Mouse (Mus musculus) right cerebral cortex, postnatal 10 days (tissue): Measurements from ENCODE around the gene Tmem266.

Source experiments
- DNase-seq, 2 experiments: peaks; one replicate each; pipeline ENCODE4 v3.0.0; 2021; ENCODE audit warnings: low spot score in 2 of 2

Gene Tmem266

GRCm38 (mm10) chr9:55450035-55450434 is 123.3 kb downstream of the Tmem266 start:
- DNase-seq: no peak

GRCm38 (mm10) chr9:55451426-55451825 is 124.7 kb downstream of the Tmem266 start:
- no peak for DNase-seq

GRCm38 (mm10) chr9:55452906-55453305 is 126.2 kb downstream of the Tmem266 start:
- no peak for DNase-seq

- DNase-seq: no peak
Measured at GRCm38 (mm10) chr9:55453366-55453765, 126.7 kb downstream of the Tmem266 start.

- DNase-seq: no peak
Measured at GRCm38 (mm10) chr9:55468397-55468796, 141.7 kb downstream of the Tmem266 start.

GRCm38 (mm10) chr9:55476084-55476483 is 149.4 kb downstream of the Tmem266 start:
- DNase-seq: no peak

- DNase-seq: no peak
Measured at GRCm38 (mm10) chr9:55478699-55479098, 152.0 kb downstream of the Tmem266 start.

GRCm38 (mm10) chr9:55482116-55482515 is 155.4 kb downstream of the Tmem266 start:
- DNase-seq: no peak
